Mouse (Mus musculus): ENCODE measurements at regions not wholly inside any gene's neighbourhood (a gene's known extent, or its start where the extent isn't known, plus 50 kb on each side); places are given as distances from the start of the nearest gene placed in this dataset.

DNA sequence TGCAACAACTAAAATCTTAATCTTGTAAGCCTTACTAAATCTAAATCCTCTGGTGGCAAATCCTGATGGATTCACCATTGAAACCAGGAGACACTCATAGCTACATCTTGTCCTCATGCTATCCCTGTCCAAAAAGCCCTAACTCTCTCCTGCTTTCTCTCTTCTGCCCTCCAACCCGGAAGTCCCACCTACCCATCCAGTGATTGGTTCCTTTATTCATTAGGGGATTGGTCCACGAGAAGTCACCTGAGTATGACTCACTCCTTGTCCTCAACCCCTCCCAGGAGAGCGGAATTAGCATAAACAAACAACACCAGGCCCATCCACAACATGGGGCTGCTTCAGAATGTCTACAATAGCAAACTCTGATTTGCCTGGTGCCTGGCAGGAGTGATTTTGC lies 342.8 kb downstream of the Ins1 start:
- no peak for DNase-seq (ENCODE audit: low spot score in 2 of 2)
- intact Hi-C loops (cut with DNase I): no loop called here

DNA sequence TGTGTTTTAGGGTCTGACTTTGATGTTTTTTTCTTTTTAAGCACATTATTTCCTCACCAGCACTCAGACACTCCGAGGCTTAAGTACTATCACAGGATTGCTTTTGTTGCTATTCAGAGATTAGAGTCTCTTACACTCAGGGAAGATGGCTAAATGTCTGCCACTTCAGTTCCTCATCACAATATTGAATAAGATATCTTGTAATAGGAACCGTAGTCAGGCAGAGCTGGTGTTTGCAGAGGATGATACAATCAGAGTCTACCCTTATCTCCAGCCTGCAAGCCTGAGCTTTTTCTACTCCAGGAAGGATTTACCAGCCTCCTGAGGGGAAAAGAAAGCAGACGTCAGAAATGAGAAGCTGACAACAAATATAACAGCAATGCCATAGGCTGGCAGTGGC lies 336.3 kb downstream of the Ins1 start:
- no peak for DNase-seq (ENCODE audit: low spot score in 2 of 2)
- intact Hi-C loops (cut with DNase I): no loop called here

DNA sequence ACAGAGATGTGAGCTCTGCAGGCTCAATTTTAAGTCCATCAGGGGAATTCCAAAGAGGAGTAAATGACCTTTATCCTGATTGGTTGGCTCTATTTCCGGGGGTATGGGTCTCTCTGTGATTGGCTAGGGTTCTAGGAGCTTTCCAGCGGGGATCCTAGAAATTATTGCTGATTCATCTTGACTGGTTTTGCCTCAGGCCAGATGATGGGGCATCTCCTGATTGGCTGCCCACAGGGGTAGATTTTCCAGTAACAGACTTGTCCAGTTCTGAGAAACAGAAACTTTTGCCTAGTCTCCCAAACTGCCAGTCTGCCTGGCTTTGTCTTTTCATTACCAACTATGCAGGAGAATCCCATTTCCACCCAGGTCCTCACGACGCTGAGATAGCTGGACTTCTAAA lies 301.3 kb downstream of the Ins1 start:
- intact Hi-C loops (cut with DNase I): no loop called here
- DNase-seq (ENCODE audit: low spot score in 2 of 2): no peak

DNA sequence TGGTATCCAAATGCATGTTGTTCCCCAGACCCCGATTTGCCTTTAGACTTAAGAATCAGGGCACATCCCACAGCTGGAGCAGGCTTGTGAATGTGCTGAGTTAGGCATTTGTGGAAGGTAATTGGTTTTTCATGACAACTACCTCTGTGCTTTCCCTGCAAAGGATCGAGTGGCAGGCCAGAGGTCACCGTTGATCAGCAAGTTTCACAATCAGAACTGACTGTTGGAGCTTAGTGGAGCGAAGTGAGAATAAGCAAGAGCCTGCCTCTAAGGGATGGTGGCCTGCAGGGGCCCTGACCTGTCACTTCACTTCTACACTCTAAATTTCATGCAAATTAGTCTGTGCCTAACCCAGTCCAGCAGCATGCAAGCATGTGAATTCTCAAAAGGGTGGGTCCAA lies 270.7 kb downstream of the Ins1 start:
- intact Hi-C loops (cut with DNase I): no loop called here
- no peak for DNase-seq (ENCODE audit: low spot score in 2 of 2)

DNA sequence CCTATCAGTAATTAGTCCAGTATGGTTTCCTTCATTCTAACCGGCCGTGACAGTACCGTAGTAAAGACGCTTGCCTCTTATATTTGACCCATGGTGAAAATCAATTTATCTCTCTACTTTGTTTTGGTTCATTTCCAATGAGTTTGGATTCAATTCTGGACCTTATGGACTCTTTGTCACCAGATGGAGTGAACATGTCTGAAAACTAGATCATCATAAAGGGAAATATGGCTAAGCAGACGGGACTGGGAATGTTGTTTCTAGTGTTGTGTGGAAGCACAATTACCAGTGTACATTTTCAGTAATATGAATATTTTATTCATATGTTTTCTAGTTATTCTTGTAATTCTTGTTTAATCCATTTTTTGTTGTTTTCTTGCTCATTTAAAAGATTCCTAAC lies 261.4 kb downstream of the Ins1 start:
- no peak for DNase-seq (ENCODE audit: low spot score in 2 of 2)
- intact Hi-C loops (cut with DNase I): no loop called here

DNA sequence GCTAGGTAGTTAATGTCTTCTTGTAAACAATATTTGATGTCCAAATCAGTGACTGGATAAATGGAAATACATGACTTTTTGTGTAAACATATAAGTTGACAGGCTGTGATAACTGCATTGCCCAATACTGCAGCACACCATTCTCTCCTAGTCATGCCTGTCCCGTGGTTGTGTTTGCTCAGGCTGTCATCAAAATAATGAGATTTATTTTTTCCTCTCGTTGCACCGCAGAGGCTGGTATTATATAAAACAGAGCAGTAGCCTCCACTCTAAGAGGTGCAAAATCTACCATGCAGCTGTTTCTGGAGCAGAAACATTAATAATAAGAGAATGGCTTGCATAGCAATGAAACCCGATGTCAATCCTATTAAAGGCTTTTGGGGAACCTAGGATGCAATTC lies 239.2 kb downstream of the Ins1 start:
- no peak for DNase-seq (ENCODE audit: low spot score in 2 of 2)
- intact Hi-C loops (cut with DNase I): no loop called here

Data from left cerebral cortex, postnatal 14 days (tissue).